Mouse (Mus musculus) ES-E14 (cell line): ENCODE results near the gene Mst1. TPM values are rescaled to one million over a fixed set of nuclear protein-coding genes. Genes with fewer than 3 reads are reported as not detected.
A peak's percentile ranks its signal among the peaks of the same experiment; 100 is the strongest.

Experiments
- DNase-seq: peaks from one replicate; pipeline ENCODE4 v3.0.0-alpha.2; 2013; ENCODE audit warnings: low read depth, low spot score
- H3K27ac ChIP-seq: 2 replicates; pipeline ENCODE4 v1.5.1; 2012; ENCODE audit warnings: low read depth, mild to moderate bottlenecking, low read length, moderate library complexity, mixed read lengths; ENCODE audit not compliant: poor library complexity, insufficient read depth, severe bottlenecking
- H3K36me3 ChIP-seq: 2 replicates; pipeline ENCODE4 v1.6.1; 2012; ENCODE audit warnings: mild to moderate bottlenecking, low read length, moderate library complexity, mixed read lengths; ENCODE audit not compliant: control insufficient read depth, poor library complexity, insufficient read depth, severe bottlenecking
- H3K4me1 ChIP-seq, 2 experiments: fragments of 150-350 bp in 1 of 2; sonication (generic) in 1 of 2; 2 replicates each; pipeline ENCODE4 v1.6.1; 2012; ENCODE audit warnings: low read length in 2 of 2, mild to moderate bottlenecking in 1 of 2, mixed read lengths in 1 of 2; ENCODE audit not compliant: control insufficient read depth in 2 of 2, insufficient read depth in 2 of 2, poor library complexity in 1 of 2
- H3K4me3 ChIP-seq, 2 experiments: fragments of 150-350 bp in 1 of 2; sonication (generic) in 1 of 2; 2 replicates each; pipeline ENCODE4 v1.5.1; 2012; ENCODE audit warnings: low read length in 2 of 2, low read depth in 1 of 2, mild to moderate bottlenecking in 1 of 2, mixed read lengths in 1 of 2; ENCODE audit not compliant: insufficient read depth in 1 of 2, poor library complexity in 1 of 2, severe bottlenecking in 1 of 2
- H3K9ac ChIP-seq: 2 replicates; pipeline ENCODE4 v1.6.1; 2012; ENCODE audit warnings: low read depth, mild to moderate bottlenecking, low read length, mixed read lengths; ENCODE audit not compliant: poor library complexity, insufficient read depth, severe bottlenecking
- H3K9me3 ChIP-seq: fragments of 150-350 bp; sonication (generic); 2 replicates; pipeline ENCODE4 v1.6.1; 2012; ENCODE audit warnings: low read depth, mild to moderate bottlenecking, low read length; ENCODE audit not compliant: control insufficient read depth, insufficient read depth
- CHD2 ChIP-seq: IDR thresholded peaks from 2 replicates; pipeline ENCODE4 v1.6.1; 2014; ENCODE audit warnings: mild to moderate bottlenecking, low read depth, low read length, inconsistent platforms
- HCFC1 ChIP-seq: IDR thresholded peaks from 2 replicates; pipeline ENCODE4 v1.6.1; 2012; ENCODE audit warnings: low read length, inconsistent platforms, borderline replicate concordance; ENCODE audit not compliant: insufficient read depth
- MAFK ChIP-seq: IDR thresholded peaks from 2 replicates; pipeline ENCODE4 v1.6.1; 2014; ENCODE audit warnings: mild to moderate bottlenecking, low read depth, low read length, inconsistent platforms; ENCODE audit not compliant: insufficient read depth
- ZC3H11A ChIP-seq: IDR thresholded peaks from 2 replicates; pipeline ENCODE4 v1.6.1; 2012; ENCODE audit warnings: low read depth, mild to moderate bottlenecking, inconsistent platforms, low read length, borderline replicate concordance
- ZNF384 ChIP-seq: IDR thresholded peaks from 2 replicates; pipeline ENCODE4 v1.6.1; 2012; ENCODE audit warnings: low read depth, low read length, inconsistent platforms
- in situ Hi-C, 2 experiments: fragments of 600-800 bp; cut with MboI; formaldehyde crosslinking; loops; one replicate each; pipeline ENCODE4 v1.15.1; 2025; ENCODE audit warnings: low sequenced_read_pairs in 2 of 2, inconsistent platforms in 1 of 2; ENCODE audit not compliant: unreplicated experiment in 2 of 2
- total RNA-seq: library from RNA; depleted of rRNA; stranded (reverse); fragments of 300-350 nt; gene quantifications from 2 replicates; pipeline ENCODE4 v1.2.3, GENCODE M21; 2012

Gene Mst1
- total RNA-seq, 1 experiment: 2.9 TPM

GRCm38 (mm10) chr9:108125731-108126130 lies 45.5 kb downstream of the Mst1 start:
- no peaks in the 10 kb centered on the region for H3K36me3 ChIP-seq
- no peak for DNase-seq
- no peaks in the 10 kb centered on the region for H3K4me1 ChIP-seq
- in situ Hi-C loops: no loop called here
- no peak overlapping the region for H3K9ac ChIP-seq
- no peaks in the 10 kb centered on the region for H3K9me3 ChIP-seq
- H3K27ac ChIP-seq: no peak overlapping the region
- TF ChIP-seq ZC3H11A (no peak), MAFK (no peak), ZNF384 (no peak), HCFC1 (no peak), CHD2 (no peak)
- peak overlapping the region in 1 of 2 experiments; percentile 50; a peak in 2 of 4 replicates for H3K4me3 ChIP-seq

DNA sequence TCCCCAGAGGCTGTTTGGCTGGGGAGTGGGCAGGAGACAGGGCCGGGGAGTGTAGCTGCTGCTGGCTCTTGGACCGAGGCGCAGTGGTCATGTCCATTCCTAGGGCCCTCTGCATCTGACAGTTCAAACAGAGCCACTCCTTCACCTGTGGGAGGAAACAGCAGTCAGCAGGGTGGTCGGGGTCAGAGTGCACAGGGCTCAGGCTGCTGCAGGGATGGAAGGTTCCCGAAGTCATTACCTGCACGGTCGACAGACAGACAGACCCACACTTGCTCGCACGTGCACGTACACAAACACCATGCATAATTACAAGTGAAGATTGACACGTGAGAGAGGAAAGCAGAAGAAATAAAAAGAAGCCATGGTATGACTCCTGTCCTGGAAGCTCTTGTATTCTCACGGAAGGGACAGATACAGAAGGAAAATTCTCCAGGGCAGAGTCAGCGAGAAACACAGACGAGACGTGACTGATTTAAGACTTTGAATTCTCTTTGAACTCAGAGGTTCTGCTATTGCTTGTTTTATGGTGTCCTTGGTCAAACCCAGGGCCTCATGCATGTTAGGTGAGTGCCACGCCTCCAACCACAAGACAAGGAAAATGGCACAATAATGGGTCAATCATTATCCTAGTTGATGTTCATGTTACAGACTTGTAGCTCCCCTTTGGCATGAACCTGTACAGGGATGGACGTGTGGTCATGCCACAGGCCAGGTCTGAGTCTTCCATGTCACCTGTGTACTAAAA lies 46.4 kb downstream of the Mst1 start:
- DNase-seq: no peak
- no peak overlapping the region for H3K9ac ChIP-seq
- no peaks in the 10 kb centered on the region for H3K9me3 ChIP-seq
- TF ChIP-seq MAFK: no peak
- no peak for TF ChIP-seq HCFC1
- TF ChIP-seq ZNF384: no peak
- no peak for TF ChIP-seq CHD2
- no peak for TF ChIP-seq ZC3H11A
- in situ Hi-C loops: no loop called here
- no peak overlapping the region for H3K4me3 ChIP-seq
- H3K27ac ChIP-seq: no peak overlapping the region
- no peaks in the 10 kb centered on the region for H3K36me3 ChIP-seq
- H3K4me1 ChIP-seq: no peaks in the 10 kb centered on the region

DNA sequence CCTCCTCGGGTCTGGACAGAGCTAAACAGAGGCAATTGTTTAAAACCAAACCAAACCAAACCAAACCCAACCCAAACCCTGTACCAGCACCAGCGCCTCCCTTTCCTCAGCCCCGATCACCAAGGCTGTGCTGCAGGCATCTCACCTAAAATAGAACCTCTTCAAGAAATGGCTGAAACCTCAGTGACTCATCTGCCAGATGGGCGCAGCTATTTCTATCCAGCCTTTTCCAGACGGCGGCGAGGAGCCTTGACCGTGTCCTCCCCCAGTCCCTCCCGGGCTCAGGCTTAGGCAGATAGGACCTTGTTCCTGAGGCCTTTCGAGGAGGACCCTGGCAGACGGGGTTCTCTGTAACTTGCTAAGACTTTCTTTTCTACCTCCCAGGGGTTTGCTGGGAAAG lies 48.0 kb downstream of the Mst1 start:
- Histone ChIP-seq H3K27ac (no peak overlapping the region), H3K9ac (no peak overlapping the region), H3K9me3 (no peaks in the 10 kb centered on the region), H3K4me3 (no peak overlapping the region), H3K4me1 (peaks cover 0 to under 1% of the 10 kb centered on the region in 2 experiments; a peak in 1 of 4 replicates), H3K36me3 (no peaks in the 10 kb centered on the region)
- no peak for DNase-seq
- TF ChIP-seq ZNF384: no peak
- TF ChIP-seq MAFK: no peak
- TF ChIP-seq ZC3H11A: no peak
- no peak for TF ChIP-seq CHD2
- TF ChIP-seq HCFC1: no peak
- in situ Hi-C loops: no loop called here

GRCm38 (mm10) chr9:108129042-108129948 lies 49.1 kb downstream of the Mst1 start:
- in situ Hi-C loops: no loop called here
- no peak for DNase-seq
- Histone ChIP-seq H3K4me3 (no peak overlapping the region), H3K4me1 (peaks cover 0 to 4% of the 10 kb centered on the region in 2 experiments; a peak in 1 of 4 replicates), H3K36me3 (no peaks in the 10 kb centered on the region), H3K9me3 (no peaks in the 10 kb centered on the region), H3K9ac (no peak overlapping the region), H3K27ac (no peak overlapping the region)
- TF ChIP-seq ZC3H11A (no peak), ZNF384 (no peak), MAFK (no peak), CHD2 (no peak), HCFC1 (no peak)
